Mouse (Mus musculus) liver, postnatal 0 days (tissue): ENCODE results near the gene Tfb1m.

ENCODE experiments used
- CTCF ChIP-seq: sonication (generic); IDR thresholded peaks from 2 replicates; pipeline ENCODE4 v1.5.1; 2016; ENCODE audit warnings: antibody characterized with exemption, low read depth
- EP300 ChIP-seq: IDR thresholded peaks from 2 replicates; pipeline ENCODE4 v1.6.1; 2016; ENCODE audit warnings: antibody characterized with exemption, low read depth, mild to moderate bottlenecking

DNA sequence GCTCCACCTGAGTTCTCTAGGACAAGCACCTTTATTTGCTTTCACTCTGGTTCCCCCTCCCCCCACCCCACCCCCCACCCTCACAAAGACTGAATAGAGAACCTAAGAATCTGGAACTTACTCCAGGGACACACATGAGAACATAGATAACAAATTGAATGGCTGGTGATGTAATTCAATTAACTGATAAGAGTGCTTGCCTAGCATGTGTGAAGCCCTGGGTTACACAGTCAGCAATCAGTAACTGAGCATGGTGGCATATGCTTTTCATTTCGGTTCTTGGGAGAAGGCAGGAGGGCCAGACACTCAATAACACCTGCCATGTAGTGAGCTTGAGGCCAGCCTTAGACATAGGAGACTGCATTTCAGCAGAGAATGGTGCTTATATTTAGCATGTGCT is 1.3 kb downstream of the Tfb1m start:
- TF ChIP-seq CTCF (no peak), EP300 (no peak)
